Mouse (Mus musculus): ENCODE data around the gene Mlxip. TPM values are rescaled to one million over a fixed set of nuclear protein-coding genes. Genes with fewer than 3 reads are reported as not detected.

Mlxip gene
- 13.4 TPM for polyA plus RNA-seq (2014; fragmentation: Illumina TruSeq; extraction: RNeasy Lipid Tissue Mini Kit (QIAGEN cat#74804))

GRCm38 (mm10) chr5:123394303-123394956 is at the start of gene Mlxip:
Mlxip (plus strand) TSS chr5:123394798.

GRCm38 (mm10) chr5:123489112-123489785 is 94.7 kb downstream of the Mlxip start, which contains the start of the genes Lrrc43 and Il31:
Lrrc43 (plus strand) TSS chr5:123489305.
Il31 (minus strand) TSS chr5:123489489.

Other genes starting within 250 kb of the Mlxip start
- 6.9 TPM for gene Psmd9, start 225.4 kb upstream of the Mlxip start, polyA plus RNA-seq (2014; fragmentation: Illumina TruSeq; extraction: RNeasy Lipid Tissue Mini Kit (QIAGEN cat#74804))
- gene Hpd, start 212.1 kb upstream of the Mlxip start, polyA plus RNA-seq (2014; fragmentation: Illumina TruSeq; extraction: RNeasy Lipid Tissue Mini Kit (QIAGEN cat#74804)): not detected
- gene Wdr66, start 142.7 kb upstream of the Mlxip start, polyA plus RNA-seq (2014; fragmentation: Illumina TruSeq; extraction: RNeasy Lipid Tissue Mini Kit (QIAGEN cat#74804)): 1.1 TPM
- gene Bcl7a, start 51.0 kb upstream of the Mlxip start, polyA plus RNA-seq (2014; fragmentation: Illumina TruSeq; extraction: RNeasy Lipid Tissue Mini Kit (QIAGEN cat#74804)): 5.5 TPM
- not detected for gene Lrrc43, start 94.5 kb downstream of the Mlxip start, polyA plus RNA-seq (2014; fragmentation: Illumina TruSeq; extraction: RNeasy Lipid Tissue Mini Kit (QIAGEN cat#74804))
- not detected for gene Il31, start 94.7 kb downstream of the Mlxip start, polyA plus RNA-seq (2014; fragmentation: Illumina TruSeq; extraction: RNeasy Lipid Tissue Mini Kit (QIAGEN cat#74804))
- not detected for gene B3gnt4, start 115.7 kb downstream of the Mlxip start, polyA plus RNA-seq (2014; fragmentation: Illumina TruSeq; extraction: RNeasy Lipid Tissue Mini Kit (QIAGEN cat#74804))
- 161 TPM for gene Diablo, start 129.4 kb downstream of the Mlxip start, polyA plus RNA-seq (2014; fragmentation: Illumina TruSeq; extraction: RNeasy Lipid Tissue Mini Kit (QIAGEN cat#74804))
- gene Gm49027, start 130.7 kb downstream of the Mlxip start, polyA plus RNA-seq (2014; fragmentation: Illumina TruSeq; extraction: RNeasy Lipid Tissue Mini Kit (QIAGEN cat#74804)): not detected
- gene Vps33a, start 178.2 kb downstream of the Mlxip start, polyA plus RNA-seq (2014; fragmentation: Illumina TruSeq; extraction: RNeasy Lipid Tissue Mini Kit (QIAGEN cat#74804)): 20.0 TPM

Data from ovary, adult 10 weeks (tissue).